Mouse (Mus musculus) lung, postnatal 4 days (tissue): Measurements from ENCODE around the gene Ufd1.

ENCODE experiments used
- DNase-seq, 2 experiments: peaks; one replicate each; pipeline ENCODE4 v3.0.0; 2021

The Ufd1 gene

GRCm38 (mm10) chr16:18811468-18812384, at the start of gene Ufd1, which contains the start of gene Cdc45:
Gene Ufd1 (plus strand): TSS chr16:18811779.
Gene Cdc45 (minus strand): TSS chr16:18811987.
- DNase-seq = peak; percentile 91

DNA sequence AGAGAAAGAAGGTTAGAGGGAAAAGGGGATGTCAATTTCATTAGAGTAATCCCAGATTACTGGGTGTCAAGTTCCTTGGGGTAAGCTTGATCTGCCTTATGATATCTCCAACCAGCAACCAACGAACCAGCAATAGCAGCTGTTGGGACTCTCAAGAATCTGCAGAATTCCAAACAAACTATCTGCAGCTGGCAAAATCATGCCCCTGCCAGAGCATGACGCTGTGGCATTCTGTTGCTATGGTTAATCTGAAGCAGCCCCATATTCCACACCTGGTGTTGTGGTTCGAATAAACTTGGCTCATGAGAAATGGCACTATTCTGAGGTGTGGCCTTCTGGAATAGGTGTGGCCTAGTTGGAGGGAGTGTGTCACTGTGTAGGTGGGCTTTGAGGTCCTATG, 48.6 kb upstream of the Ufd1 start:
- no peak for DNase-seq

DNA sequence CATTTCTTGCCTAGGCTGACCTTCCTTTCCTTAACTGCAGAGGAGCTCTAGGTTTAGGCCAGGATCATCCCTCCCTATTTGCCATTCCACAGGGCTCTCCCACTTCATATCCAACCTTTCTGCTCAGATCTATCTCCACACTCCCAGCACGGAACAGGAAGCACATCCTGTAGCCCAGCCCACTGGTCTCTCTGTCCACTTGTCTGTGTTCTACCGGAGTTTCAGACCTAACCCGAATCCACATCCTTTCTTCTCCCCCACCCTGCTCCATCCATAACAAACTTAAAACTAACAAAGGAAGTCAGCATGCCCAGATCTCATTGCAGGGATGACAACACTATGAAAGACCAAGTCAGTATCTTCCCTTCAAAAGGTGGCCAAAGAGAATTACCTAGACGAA, 45.2 kb upstream of the Ufd1 start:
- DNase-seq = peak; percentile 44 to 61

DNA sequence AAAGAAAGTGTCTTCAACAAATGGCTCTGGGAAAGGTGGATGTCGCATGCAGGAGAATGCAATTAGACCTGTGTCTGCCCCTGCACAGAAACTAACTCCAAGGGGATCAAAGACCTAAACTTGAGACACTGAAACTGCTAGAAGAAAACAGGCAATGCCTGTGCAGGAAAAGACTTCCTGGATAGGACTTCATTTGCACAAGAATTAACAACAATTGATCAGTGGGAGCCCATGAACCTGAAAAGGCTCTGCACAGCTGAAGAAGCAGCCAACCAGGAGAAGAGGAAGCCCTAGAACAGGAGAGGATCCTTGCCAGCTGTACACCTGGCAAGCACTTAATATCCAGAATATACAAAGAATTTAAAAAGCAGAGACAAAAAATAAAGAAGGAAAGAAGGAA, 42.1 kb upstream of the Ufd1 start:
- no peak for DNase-seq

GRCm38 (mm10) chr16:18773936-18774335, 37.6 kb upstream of the Ufd1 start:
- DNase-seq = peak in 1 of 2 experiments; percentile 25

- DNase-seq = peak; percentile 72 to 87
Observed at GRCm38 (mm10) chr16:18775621-18776555, 35.7 kb upstream of the Ufd1 start.

- peak; percentile 81 to 92 for DNase-seq
Observed at GRCm38 (mm10) chr16:18776556-18777100, 35.0 kb upstream of the Ufd1 start, which contains the start of gene Cldn5. Gene Cldn5 (plus strand): TSS chr16:18776847.

GRCm38 (mm10) chr16:18777101-18778080, 34.2 kb upstream of the Ufd1 start:
- DNase-seq = peak; percentile 24 to 42

DNA sequence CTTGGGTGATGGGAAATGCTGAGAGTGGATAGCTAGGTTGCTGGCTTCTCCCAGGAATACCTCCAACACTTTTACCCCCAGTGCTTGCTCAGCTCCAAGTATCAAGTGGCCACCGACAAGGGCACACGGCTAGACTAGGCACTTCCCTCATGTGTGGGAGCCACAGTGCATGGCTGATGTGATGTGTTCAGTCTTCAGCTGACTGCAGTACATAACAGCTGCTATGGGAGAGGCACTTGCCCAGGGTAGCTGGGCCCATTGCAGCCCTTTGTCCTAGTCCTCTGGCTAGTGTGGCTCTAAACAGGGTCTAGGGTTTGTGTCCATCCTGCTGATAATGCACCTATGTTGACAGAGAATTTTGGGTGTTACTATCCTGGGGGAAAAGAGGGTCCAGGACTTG, 33.1 kb upstream of the Ufd1 start:
- DNase-seq = no peak

DNA sequence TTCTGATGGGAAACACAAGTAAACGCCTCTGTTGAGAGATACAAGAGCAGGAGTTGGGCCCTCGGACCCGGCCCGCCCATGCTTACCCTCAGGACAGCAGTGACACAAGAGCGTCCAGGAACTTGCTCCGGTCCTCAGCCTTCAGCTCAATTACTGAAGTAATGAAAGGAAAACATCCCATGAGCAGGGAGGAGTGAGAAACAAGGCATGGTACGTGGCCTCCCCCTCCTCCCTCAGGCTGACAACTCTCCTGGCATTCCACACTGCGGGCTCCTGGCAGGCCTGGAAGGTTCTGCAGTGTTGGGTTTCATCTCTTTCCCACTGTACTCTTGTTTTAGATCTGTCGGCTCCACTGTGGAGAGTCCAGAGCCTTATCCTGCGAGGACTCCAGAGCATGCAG, 29.8 kb upstream of the Ufd1 start:
- DNase-seq = peak in 1 of 2 experiments; percentile 20

DNA sequence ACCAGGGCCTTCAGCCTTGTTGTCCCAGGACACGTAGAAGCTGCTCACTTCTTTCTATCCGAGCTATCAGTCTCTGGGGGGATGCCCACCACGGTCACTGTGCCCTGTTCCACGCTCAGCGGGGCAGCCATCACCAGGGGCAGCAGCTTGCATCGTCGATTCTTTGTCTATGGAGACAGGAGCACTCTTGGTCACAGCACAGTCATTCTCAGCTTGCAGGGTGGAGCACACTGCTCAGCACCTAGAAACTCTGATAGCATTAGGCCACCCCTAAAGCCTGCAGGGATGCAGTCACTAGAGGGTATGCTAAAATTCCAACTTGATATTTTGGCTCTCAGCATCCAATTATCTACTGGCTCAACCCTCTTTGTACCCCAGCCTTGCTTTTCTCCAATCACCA, 26.6 kb upstream of the Ufd1 start:
- DNase-seq = no peak

DNA sequence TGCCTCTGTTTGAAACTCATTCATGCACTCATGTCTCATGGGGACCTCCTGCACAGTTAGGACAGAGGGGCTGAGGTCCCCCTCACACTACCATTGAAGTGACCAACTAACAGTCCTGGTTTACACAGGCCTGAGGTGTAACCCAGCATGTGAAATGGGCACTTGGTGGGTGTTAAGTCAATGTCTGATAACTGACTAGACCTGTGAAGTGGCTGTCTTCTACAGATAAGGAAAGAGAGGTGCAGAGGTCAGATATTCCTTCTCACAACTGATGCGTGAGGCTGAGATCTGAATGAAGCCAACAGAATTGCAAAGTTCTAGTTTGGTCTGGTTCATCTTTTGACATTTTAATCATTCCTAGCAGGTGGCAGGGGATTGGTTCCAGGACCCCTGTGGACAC, 26.1 kb upstream of the Ufd1 start:
- DNase-seq = no peak

DNA sequence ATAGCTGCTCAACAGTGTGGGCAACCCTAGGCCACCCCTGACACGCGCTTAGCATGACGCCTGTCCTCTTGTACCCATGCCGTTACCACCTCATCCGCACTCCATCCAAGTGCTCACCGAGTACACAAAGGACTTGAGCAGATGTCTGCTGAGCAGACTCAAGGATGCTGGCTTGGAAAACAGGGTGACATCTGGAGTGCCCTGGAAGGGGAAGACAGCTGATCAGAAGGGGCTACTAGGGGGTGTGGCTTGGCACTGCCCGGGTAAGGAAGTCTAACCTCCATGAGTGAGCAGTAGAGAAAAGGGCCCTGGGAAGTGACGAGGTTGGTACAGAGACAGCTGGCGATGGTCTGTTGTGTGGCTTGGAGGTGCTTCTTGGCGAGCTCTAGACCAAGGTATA, 24.9 kb upstream of the Ufd1 start:
- DNase-seq = no peak

GRCm38 (mm10) chr16:18788627-18789406, 22.8 kb upstream of the Ufd1 start:
- no peak for DNase-seq

DNA sequence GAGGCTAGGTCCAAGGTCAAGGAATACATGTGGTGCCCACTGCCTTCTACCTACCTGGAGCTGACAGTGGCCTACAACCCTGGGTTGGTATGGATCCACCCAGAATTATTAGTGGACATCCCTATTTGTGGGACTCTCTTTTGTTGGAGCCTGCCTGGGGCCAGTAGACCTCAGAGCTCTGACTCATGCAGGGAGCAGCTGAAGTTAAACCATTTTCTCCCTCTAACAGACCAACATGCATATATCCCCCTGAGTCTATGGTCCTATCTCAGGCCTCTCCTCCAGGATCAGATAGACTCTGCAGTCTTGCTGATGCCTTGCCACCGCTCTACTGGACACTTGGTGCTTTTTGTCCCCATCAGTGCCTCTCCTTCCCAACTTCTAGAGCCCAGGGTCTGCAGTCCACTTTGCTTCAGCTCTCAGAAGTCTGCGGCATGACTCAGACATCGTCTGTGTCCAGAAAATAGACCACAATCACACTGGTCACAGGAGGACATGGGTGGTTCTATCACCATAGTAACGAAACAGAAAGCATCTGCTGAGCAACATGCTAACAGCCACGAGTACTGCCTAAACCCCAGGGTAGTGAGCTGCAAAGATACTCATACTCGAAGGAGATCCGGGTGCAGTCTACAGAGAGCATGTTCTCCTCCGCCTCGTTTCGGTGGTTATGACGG, 16.2 kb upstream of the Ufd1 start:
- no peak for DNase-seq

GRCm38 (mm10) chr16:18796645-18797044, 14.9 kb upstream of the Ufd1 start:
- DNase-seq = no peak

- no peak for DNase-seq
Observed at GRCm38 (mm10) chr16:18798151-18798550, 13.4 kb upstream of the Ufd1 start.

GRCm38 (mm10) chr16:18798841-18799240, 12.7 kb upstream of the Ufd1 start:
- DNase-seq = peak; percentile 44 to 62

GRCm38 (mm10) chr16:18805746-18806145, 5.8 kb upstream of the Ufd1 start:
- DNase-seq = no peak

- peak; percentile 28 to 29 for DNase-seq
Observed at GRCm38 (mm10) chr16:18809001-18809400, 2.6 kb upstream of the Ufd1 start.
